Mouse (Mus musculus): Measurements from ENCODE around the gene Mtm1.

Mtm1 gene

GRCm38 (mm10) chrX:71210467-71210866 lies at the start of gene Mtm1:
TSS of gene Mtm1 (plus strand) at chrX:71210767.
- DNase-seq: no peak

DNA sequence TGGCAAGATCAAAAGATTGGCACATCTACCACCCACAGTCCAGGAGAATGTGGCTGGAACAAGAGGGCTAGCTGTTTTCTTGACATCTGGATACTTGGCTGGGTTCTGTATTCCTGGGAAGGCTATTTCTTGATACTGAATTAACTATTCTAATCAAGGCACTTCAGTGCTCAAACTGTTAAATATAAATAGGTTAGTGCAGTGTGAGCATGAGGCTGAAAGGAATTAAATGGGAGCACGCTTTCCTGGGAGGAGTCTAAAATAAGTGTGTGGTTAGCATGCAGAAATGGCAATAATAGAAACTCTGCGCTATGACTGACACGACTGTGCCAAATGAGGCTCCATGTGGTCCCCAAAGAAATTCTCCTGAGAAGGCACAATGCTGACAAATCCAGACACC lies 29.0 kb upstream of the Mtm1 start:
- no peak for DNase-seq

DNA sequence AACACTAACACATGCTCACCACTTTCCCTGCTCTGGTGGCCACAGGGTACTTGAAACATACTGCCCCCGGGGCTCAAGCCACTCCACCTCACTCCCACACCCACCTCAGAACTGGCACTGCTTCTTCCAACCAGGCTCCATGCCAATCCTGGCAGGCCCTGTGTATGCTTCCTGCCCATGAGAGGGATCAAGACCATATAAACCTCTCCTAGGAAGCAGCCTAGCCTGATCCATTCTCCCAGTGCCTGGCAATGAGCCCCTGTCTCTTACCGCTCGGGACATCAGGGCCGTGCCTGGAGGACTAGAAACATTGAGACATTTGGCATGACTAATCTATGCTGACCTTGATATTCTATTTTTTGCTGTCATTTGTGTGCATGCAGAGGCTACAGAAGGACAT lies 26.9 kb upstream of the Mtm1 start:
- no peak for DNase-seq

DNA sequence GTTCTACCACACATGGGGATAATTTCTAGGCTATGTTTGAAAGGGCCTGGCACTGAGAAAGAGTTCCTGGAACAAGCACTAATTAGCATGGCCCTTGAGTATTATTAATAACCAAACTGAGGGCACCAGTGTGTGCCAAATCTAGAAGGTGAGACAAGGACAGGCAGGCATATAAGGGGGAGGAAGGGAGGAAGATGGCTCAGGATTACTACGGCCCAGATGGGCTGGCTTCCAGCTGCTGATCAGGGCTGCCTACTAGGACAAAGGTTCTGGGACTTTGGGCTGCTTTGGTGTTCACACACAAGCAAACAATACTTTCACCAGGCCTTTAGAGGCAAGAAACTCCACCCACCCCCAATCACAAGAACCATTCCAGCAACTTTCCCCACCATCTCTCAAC lies 24.2 kb upstream of the Mtm1 start:
- peak; percentile 34 to 52 for DNase-seq

DNA sequence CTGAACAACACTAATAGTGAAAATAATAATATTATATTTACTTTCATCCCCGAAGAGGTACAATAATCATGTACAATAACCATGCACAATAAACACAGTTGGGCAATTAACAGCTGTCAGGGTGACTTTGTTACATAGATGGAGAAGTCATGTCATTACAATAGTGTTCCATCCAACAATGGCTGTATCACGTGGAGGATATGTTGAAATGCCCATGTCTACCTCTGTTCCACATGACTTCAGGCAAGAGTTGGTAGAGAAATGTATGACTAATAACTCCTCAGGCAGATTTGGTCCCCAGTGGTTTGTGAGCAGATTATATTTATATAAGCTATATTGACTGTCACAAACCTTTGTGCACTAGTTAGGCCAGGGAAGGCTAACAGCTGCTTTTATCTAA lies 5.8 kb upstream of the Mtm1 start:
- DNase-seq: no peak

GRCm38 (mm10) chrX:71205821-71206542 lies 4.6 kb upstream of the Mtm1 start:
- no peak for DNase-seq

DNA sequence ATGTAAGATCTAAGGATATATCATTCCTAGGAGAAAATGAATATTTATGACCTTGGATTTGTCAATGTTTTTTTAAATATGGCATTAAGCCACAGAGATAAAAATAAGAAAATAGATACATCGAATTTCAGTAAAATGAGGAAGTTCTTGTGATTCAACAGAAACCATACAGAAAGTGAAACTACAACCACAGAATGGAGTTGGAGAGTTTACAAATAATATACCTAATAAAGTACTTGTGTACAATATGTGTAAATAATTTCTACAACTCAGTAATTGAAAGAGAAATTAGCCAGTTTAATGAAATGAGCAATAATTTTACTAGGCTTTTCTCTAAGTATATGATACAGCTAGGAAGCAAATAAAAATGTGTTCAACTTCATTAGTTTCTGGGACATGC lies 4.0 kb upstream of the Mtm1 start:
- no peak for DNase-seq

DNA sequence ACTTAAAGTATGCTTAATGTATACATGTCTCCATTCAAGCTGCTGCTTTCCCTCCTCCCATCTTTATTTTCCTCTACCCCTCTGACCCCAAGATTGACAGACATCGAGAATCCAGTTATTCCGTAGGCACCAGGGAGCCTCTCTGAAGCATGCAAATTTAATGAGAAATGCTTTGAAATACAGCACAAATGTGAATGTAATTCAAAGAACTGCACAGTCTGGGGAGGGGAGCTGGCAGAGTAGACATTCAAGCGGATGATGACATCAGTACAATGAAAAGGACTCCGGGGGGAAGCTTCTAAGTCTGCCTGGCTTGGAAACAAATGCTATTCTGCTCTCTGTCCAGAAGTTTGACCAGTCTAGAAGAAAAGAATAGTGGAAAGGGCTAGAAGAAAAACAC lies 2.3 kb downstream of the Mtm1 start:
- DNase-seq: no peak

DNA sequence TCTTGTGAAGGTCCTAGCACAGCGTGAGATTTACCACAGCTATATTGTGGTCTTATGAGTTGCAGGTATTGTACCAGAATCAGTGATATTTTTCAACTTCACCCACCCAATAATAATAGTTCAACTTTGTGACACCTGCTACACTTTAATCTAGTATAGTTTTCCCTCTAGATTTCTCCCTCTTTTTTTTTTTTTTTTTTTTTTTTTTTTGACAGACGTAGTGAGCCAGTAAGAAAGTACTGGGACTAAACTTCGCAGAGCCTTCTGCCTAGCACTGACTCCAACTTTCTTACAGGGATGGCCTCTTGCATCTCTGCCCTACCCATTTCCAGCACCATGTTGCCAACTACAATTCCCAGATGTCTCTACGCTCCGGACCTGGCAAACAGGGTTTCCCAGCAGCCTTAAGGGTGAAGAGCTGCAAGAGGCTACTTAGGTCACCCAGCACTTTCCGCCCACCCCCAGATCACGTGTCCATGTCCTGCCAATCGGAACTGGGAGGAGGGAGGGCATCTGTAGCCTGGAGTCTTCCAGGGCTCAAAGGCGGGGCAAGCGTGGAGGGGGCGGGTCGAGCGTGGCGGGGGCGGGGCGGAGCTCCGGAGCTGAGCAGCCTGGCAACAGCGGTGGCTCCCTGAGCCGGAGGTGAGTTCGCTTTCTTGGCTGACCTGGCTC lies 4.0 kb downstream of the Mtm1 start:
- DNase-seq: peak; percentile 90 to 95

DNA sequence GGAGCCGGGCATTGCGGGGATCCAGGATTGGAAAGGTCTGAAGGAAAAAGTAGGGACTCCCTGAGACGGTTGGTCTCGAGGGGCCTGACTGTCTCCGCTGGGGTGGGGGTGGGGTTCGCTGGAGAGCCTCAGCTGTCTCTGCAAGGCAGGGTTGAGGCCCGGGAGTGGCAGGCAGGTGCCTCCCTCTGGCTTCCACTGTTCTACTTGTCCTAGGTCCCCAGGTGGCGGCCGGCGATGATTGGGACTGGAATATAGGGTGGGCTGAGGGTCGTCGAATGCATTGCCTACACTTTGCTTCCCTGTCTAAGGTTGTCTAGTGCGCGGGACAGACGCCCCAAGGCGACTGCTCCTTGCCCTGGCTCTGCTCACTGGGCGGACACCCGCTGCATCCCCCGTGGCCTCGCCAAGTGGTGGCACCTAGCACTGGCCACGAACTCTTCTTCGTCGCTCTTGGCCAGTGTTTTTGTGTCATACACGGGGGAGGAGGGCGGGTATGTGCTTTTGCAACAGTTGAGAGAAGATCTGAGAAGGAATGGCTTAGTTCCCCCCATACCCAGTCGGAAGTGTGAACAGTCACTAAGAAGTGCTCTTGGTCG lies 4.6 kb downstream of the Mtm1 start:
- peak in 1 of 2 experiments; percentile 26 for DNase-seq

- no peak for DNase-seq
Observed at GRCm38 (mm10) chrX:71216879-71217278, 6.3 kb downstream of the Mtm1 start.

- no peak for DNase-seq
Observed at GRCm38 (mm10) chrX:71218853-71219252, 8.3 kb downstream of the Mtm1 start.

GRCm38 (mm10) chrX:71220896-71221295 lies 10.3 kb downstream of the Mtm1 start:
- DNase-seq: no peak

GRCm38 (mm10) chrX:71222648-71223408 lies 12.3 kb downstream of the Mtm1 start:
- DNase-seq: no peak

- DNase-seq: no peak
Observed at GRCm38 (mm10) chrX:71226881-71227280, 16.3 kb downstream of the Mtm1 start.

GRCm38 (mm10) chrX:71228200-71228599 lies 17.6 kb downstream of the Mtm1 start:
- DNase-seq: no peak

- DNase-seq: no peak
Observed at GRCm38 (mm10) chrX:71230847-71231246, 20.3 kb downstream of the Mtm1 start.

DNA sequence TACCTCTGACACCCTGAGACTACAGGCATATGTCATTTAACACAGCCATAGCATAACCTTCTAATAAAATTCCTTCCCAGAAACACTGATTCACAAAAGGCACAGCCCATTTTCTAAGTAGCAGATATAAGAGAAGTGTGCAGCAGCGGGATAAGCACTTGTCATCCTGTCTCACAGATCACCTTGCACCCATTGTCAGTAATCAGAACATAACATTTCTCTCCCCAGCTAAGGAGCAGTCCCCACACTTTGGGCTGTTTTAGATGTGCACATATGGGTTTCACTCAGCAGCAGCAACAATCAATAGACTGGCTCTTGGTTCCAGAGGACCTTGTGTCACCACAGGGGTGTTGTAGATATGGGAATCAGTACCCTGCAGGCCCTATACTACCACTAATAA lies 45.9 kb downstream of the Mtm1 start:
- DNase-seq: no peak

- DNase-seq: no peak
Observed at GRCm38 (mm10) chrX:71260857-71261256, 50.3 kb downstream of the Mtm1 start.

- DNase-seq: no peak
Observed at GRCm38 (mm10) chrX:71264316-71264715, 53.7 kb downstream of the Mtm1 start.

- no peak for DNase-seq
Observed at GRCm38 (mm10) chrX:71268972-71269371, 58.4 kb downstream of the Mtm1 start.

- no peak for DNase-seq
Observed at GRCm38 (mm10) chrX:71274150-71274549, 63.6 kb downstream of the Mtm1 start.

DNA sequence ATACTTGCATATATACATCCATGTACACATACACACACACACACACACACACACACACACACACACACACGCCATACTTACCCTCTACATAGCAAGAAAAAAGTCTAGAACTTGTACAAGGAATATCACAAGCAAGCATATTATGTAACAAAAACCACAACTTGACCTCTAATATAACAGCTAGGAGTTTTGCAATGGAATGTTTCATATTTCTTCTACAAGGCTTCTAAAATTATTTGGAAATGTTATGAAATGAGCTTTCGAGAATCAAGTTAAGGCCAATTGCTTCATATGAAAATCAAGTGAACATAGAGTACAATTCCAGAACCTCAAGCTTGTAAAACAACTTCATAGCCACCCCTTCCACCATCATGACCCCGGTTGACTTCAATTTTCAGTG lies 74.9 kb downstream of the Mtm1 start:
- no peak for DNase-seq

DNA sequence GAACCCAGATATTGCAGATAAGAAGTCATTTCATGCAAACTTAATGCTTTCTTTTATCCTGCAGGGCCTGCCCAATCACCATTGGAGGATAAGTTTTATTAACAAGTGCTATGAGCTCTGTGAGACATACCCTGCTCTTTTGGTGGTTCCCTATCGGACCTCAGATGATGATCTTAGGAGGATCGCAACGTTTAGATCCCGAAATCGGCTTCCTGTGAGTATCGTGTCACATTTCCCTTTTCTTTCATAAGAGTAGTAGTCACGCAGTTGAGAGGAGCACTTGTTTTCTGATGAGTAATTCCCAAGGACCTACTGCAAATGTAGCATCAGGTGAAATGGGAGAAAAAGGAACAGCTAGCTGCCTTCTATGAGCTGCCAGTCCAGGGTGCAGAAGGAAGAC lies 76.5 kb downstream of the Mtm1 start:
- no peak for DNase-seq
